Mouse (Mus musculus): Measurements from ENCODE around the gene Slc10a1.

GRCm38 (mm10) chr12:80941886-80942285 is 26.6 kb downstream of the Slc10a1 start:
- TF ChIP-seq GATA1 (IDR thresholded peaks at IDR 0.05; ENCODE audit: borderline replicate concordance, low read length) (no peak), CTCF (IDR thresholded peaks at IDR 0.05; ENCODE audit: low read depth, low read length) (no peak), GATA2 (IDR thresholded peaks at IDR 0.05; ENCODE audit: borderline replicate concordance, low read depth, low read length) (no peak), TAL1 (conservative IDR thresholded peaks at IDR 0.05; ENCODE audit: low read depth, low read length) (no peak), POLR2AphosphoS5 (IDR thresholded peaks at IDR 0.05; ENCODE audit: insufficient replicate concordance, low read depth, low read length) (no peak)

Data from G1E (cell line).